Mouse (Mus musculus): ENCODE results near the gene Apoe.
A peak's percentile ranks its signal among the peaks of the same experiment; 100 is the strongest.

Apoe gene

GRCm38 (mm10) chr7:19664955-19665841 lies 33.8 kb downstream of the Apoe start, which contains the start of gene Clptm1:
Clptm1 (minus strand) TSS chr7:19665033.
- DNase-seq (ENCODE audit: low spot score), result peak; percentile 99

GRCm38 (mm10) chr7:19664455-19664954 lies 34.5 kb downstream of the Apoe start:
- DNase-seq (ENCODE audit: low spot score), result no peak

- DNase-seq (ENCODE audit: low spot score), result no peak
These were observed 35.0 kb downstream of the Apoe start for GRCm38 (mm10) chr7:19663940-19664339.

GRCm38 (mm10) chr7:19652614-19653013 lies 46.4 kb downstream of the Apoe start:
- no peak for DNase-seq (ENCODE audit: low spot score)

- no peak for DNase-seq (ENCODE audit: low spot score)
These were observed 47.8 kb downstream of the Apoe start for GRCm38 (mm10) chr7:19651063-19651786.

Data from embryo, embryonic 10 days (tissue).